Mouse (Mus musculus) embryonic fibroblast, embryonic 13.5 days (primary cell): ENCODE results near the gene Atxn3. TPM values are rescaled to one million over a fixed set of nuclear protein-coding genes. Genes with fewer than 3 reads are reported as not detected.
A peak's percentile ranks its signal among the peaks of the same experiment; 100 is the strongest.
"Not testable (repeated sequence)": the region's sequence is repeated elsewhere in the genome, so short reads cannot be mapped to it uniquely, and the experiment has no call there.

Source experiments
- H3K27ac ChIP-seq: 2 replicates; pipeline ENCODE4 v1.5.1; 2012; ENCODE audit warnings: low read length, control low read depth, inconsistent platforms; ENCODE audit not compliant: insufficient read depth
- H3K4me1 ChIP-seq: 2 replicates; pipeline ENCODE4 v1.6.1; 2011; ENCODE audit warnings: low read length; ENCODE audit not compliant: control insufficient read depth, insufficient read depth
- H3K4me3 ChIP-seq: 2 replicates; pipeline ENCODE4 v1.5.1; 2011; ENCODE audit warnings: mild to moderate bottlenecking, control low read depth, low read length; ENCODE audit not compliant: insufficient read depth
- CTCF ChIP-seq: IDR thresholded peaks from 2 replicates; pipeline ENCODE4 v1.5.1; 2011; ENCODE audit warnings: mild to moderate bottlenecking, control low read depth, low read length, moderate library complexity, borderline replicate concordance; ENCODE audit not compliant: insufficient read depth
- POLR2A ChIP-seq: IDR thresholded peaks from 2 replicates; pipeline ENCODE4 v1.6.1; 2011; ENCODE audit warnings: low read depth, mild to moderate bottlenecking, control low read depth, low read length, moderate library complexity
- polyA plus RNA-seq: library from polyadenylated mRNA; stranded (reverse); fragments of >200 nt; gene quantifications from 2 replicates; pipeline ENCODE4 v1.2.4, GENCODE M21; 2011; ENCODE audit warnings: low read depth; ENCODE audit not compliant: missing spikeins, insufficient read length

Atxn3 gene
- polyA plus RNA-seq, 1 experiment, result 13.1 TPM

DNA sequence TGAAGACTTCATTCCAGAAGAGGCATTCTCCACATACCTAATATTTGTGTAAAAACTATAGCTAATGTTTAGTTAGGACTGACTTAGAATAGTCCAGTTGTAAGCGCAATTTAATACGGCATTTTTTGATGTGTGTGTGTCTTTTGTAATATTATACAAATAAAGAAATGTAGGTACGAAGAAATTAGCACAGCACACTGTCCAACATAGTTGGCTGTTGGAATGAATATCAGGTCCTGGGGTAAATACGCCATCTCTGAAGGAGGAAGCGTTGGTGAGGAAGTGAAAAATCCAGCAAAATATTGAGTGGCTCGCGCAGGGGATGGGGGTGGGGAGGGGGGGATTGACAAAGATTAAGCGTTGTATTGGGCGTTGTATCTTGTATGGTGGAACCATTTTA is 510 bp upstream of the Atxn3 start:
- H3K4me3 ChIP-seq, result no peak overlapping the region
- TF ChIP-seq CTCF (no peak), POLR2A (no peak)
- H3K4me1 ChIP-seq, result no peaks in the 10 kb centered on the region
- H3K27ac ChIP-seq, result no peak overlapping the region

DNA sequence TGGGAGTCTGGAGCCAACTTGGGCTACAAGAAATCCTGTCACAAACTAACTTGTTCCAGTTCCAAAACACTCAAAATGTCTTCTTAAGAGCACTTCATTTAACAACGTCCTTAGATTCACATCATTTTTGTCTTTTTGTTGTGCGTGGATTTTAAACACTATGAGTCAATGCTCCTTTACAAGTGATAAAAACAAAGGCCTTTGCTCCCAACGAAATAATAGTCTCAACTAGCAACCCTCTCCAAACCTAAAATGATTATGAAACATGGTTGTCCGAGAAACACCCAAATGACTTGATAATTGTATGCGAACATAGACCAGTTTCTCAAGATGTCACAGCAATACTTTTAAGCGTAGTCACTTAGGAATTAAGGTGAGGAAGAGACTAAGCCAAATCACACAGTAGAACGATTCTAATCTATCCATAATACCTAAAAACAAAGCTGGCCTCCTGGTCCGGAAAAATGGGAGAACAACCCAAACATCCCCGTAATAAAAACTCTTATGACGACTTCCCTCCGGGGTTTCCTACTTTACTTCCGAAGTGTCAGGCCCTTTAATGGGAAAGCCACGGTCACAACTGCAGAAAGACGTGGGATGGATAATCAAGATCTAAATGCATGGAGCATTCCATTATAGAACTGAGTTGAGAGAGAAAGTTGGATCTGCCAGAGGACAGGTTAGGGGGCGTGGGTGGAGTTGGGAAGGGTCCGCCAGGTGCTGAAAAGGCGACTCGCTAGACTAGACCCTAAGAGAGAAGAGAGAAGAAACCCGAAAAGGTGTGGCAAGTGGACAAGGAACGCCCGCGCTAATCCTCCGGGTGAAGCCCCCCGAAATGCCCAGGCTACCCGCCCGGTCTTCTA is 736 bp downstream of the Atxn3 start:
- Histone ChIP-seq H3K4me1 (no peaks in the 10 kb centered on the region), H3K4me3 (peak overlapping the region; percentile 97), H3K27ac (peak overlapping the region; percentile 19; the same call in 1 of the 2 replicates)
- TF ChIP-seq POLR2A, result no peak
- TF ChIP-seq CTCF, result no peak

DNA sequence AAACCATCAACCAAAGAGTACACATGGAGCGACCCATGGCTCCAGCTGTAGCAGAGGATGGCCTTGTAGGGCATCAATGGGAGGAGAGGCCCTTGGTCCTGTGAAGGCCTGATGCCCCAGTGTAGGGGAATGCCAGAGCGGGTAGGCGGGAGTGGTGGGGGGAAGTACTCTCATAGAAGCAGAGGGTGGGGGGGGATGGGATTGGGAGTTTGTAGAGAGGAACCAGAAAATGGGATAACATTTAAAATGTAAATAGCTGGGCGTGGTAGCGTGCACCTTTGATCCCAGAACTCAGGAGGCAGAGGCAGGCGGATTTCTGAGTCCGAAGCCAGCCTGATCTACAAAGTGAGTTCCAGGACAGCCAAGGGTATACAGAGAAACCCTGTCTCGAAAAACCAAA is 2.2 kb downstream of the Atxn3 start:
- H3K4me3 ChIP-seq, H3K27ac ChIP-seq, H3K4me1 ChIP-seq: not testable (repeated sequence)

DNA sequence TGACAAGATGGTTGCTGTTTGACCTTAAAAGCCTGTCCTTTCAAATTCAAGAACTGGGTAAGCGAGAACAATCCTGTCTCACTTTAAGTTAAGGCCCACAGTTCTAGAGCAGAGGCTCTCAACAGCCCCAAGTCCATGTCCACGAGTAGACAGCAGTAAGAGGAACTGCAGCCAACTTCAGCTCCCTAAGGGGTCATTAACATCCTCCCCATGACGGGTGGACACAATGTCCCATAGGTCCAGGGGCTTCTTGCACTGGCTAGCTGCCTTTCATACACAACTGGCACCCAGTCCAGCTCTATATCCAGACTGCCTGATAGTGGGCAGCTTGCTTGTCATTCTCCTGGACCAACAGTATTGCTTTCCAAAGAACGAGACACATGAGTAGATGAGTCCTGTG is 9.2 kb downstream of the Atxn3 start:
- no peak for TF ChIP-seq CTCF
- no peak for TF ChIP-seq POLR2A
- no peak overlapping the region for H3K4me3 ChIP-seq
- H3K27ac ChIP-seq, result no peak overlapping the region
- H3K4me1 ChIP-seq, result no peaks in the 10 kb centered on the region

DNA sequence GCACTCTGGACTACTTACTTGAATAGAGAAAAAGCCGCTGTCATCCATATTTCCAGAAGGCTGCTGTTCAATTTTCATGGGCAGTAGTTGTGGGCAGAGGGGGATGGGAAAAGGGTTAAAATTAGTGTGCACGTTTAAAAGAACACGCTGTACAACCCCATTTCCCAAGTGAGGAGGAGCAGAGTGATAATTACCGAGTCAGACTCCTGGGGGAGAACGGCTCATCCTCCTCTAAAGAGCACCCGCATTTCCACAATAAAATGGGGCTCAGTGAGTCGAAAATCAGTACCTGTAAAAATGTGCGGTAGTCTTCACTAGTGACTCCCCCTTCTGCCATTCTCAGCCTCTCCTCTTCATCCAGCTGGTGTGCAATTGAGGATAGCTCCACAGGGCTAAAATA is 10.1 kb downstream of the Atxn3 start:
- Histone ChIP-seq H3K27ac (no peak overlapping the region), H3K4me3 (no peak overlapping the region), H3K4me1 (no peaks in the 10 kb centered on the region)
- TF ChIP-seq POLR2A, result no peak
- no peak for TF ChIP-seq CTCF

DNA sequence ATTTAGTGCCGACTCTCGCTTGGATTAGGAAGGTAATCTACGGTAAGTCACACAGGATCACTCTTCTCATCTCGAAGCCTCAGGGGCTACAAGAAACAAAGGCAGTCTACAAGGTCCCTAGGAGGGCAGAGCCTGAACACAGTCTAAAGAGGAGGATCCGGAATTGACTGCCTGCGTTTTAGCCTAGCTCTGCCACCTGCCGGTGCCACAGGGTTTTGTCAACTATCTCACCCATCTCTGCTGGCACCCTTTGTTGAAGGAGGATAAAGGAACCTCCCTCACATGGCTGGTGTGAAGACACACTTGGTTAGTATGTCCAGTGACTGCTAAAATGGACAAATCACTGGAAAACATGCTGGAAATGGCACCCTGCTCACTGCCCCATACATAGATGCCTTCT is 20.5 kb downstream of the Atxn3 start:
- no peak overlapping the region for H3K4me3 ChIP-seq
- TF ChIP-seq POLR2A, result no peak
- TF ChIP-seq CTCF, result no peak
- no peaks in the 10 kb centered on the region for H3K4me1 ChIP-seq
- no peak overlapping the region for H3K27ac ChIP-seq

DNA sequence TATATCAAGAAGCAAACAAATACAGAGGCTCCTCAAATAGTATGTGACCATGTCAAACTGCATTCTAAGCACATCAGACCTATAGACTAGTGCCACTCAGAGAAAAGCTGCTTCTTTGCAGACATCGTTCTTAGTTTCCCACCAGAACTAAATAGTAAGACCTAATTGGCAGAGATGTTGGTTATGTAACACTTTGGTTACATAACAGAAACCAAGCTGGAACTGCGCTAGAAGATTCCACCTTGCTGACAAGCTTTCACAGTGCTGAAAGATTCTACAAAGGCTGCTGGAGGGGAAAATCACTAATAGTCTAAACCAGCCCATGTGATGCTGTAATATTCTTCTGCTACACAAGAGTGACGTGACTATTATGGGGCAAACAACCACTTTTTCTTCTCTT is 22.8 kb downstream of the Atxn3 start:
- no peak overlapping the region for H3K27ac ChIP-seq
- no peak overlapping the region for H3K4me3 ChIP-seq
- no peaks in the 10 kb centered on the region for H3K4me1 ChIP-seq
- no peak for TF ChIP-seq POLR2A
- no peak for TF ChIP-seq CTCF

DNA sequence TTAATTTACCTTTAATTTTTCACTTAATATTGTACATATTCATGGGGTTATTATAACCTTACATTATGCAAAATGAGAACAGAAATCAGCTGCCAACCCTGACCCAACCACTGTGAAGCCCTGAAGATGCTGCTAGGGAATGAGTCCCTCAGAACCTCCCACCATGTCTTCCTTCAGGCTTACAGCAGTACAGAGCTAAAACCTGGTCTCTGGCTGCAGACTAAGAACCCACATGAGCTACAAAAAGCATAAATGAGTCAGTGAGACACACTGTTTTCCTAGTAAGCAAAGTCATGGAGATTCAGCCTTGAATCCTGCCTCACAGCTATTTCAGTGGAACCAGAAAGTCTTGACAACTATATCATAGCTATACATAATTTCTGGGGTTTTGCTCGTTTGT is 29.6 kb downstream of the Atxn3 start:
- Histone ChIP-seq H3K4me3 (no peak overlapping the region), H3K27ac (no peak overlapping the region), H3K4me1 (peaks cover 9% of the 10 kb centered on the region; the same call in 1 of the 2 replicates)
- TF ChIP-seq CTCF, result no peak
- TF ChIP-seq POLR2A, result no peak

DNA sequence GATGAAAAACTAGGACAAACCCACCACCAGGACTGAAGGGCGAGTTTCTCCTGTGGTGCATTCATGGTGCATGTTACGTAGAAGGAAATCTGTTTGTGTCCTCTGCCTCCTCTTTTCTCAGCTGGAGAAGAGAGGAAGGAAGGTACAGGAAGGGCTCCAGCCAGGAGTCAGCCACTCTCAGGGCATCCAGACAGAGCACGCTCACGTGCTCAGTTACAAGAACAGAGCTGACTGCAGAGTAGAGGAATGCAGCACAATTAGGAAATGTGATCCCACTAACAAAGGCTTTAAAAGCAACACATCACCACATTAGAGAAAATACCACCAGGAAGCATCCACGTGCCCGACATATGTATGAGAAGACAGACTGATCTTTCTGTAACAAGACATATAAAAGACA is 35.7 kb downstream of the Atxn3 start:
- TF ChIP-seq CTCF, result no peak
- Histone ChIP-seq H3K4me1 (peaks cover 11% of the 10 kb centered on the region; the same call in 1 of the 2 replicates), H3K27ac (peak overlapping the region; percentile 54; the same call in 1 of the 2 replicates), H3K4me3 (no peak overlapping the region)

DNA sequence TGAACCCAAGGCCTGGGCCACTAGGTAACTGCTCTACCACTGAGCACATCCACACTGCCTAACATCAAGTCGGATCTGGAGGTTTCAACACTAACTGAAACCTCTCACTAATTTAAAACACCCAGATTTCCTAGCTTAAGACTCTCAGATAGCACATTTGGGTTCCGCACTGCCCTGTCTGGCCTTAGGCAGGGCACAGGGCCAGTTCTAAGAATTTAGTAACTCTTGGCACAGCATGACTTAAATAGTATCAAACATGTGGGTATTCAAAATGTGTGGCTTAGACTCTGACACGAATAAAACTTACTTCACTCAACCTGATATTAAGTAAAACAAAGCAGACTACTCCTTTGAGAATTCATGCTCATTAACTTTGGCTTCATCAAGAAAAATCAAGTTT is 38.2 kb downstream of the Atxn3 start:
- TF ChIP-seq CTCF (no peak), POLR2A (no peak)
- Histone ChIP-seq H3K4me3 (no peak overlapping the region), H3K27ac (no peak overlapping the region), H3K4me1 (peaks cover 11% of the 10 kb centered on the region; the same call in 1 of the 2 replicates)

DNA sequence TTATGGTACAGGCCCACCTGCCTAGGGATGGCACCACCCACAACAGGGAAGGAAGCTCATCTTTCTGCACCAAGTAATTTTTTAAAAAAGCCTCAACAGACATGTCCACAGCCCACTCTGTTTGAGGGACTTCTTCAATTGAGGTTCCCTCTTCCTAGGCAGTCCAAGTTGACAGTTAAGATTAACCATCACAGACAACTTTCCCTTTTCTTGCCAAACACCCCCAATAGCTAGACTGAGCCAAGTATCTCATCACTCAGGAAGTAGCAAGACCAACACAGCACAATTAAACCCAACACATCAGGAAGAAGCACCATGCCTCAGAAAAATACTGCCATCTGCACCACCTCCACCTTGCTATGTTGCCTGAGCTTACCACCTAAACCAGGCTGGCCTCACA is 40.9 kb downstream of the Atxn3 start:
- Histone ChIP-seq H3K4me3 (no peak overlapping the region), H3K4me1 (0 out of 2 replicates have a peak, but pooled peaks cover under 1% of the 10 kb centered on the region), H3K27ac (no peak overlapping the region)
- TF ChIP-seq CTCF (no peak), POLR2A (no peak)
